Mouse (Mus musculus) common myeloid progenitor, adult 5-6 weeks (primary cell): ENCODE data around the gene Rusc2. TPM values are rescaled to one million over a fixed set of nuclear protein-coding genes. Genes with fewer than 3 reads are reported as not detected.
A peak's percentile ranks its signal among the peaks of the same experiment; 100 is the strongest.

ENCODE experiments used
- ATAC-seq: replicated peaks from 2 replicates; pipeline ENCODE4 v1.8.0; 2016; ENCODE audit warnings: low read depth, mild to moderate bottlenecking, moderate TSS enrichment, inconsistent platforms; ENCODE audit not compliant: poor library complexity, severe bottlenecking
- total RNA-seq: library from RNA; stranded (forward); fragments of 200-1000, 187-1606 nt; gene quantifications from 2 replicates; pipeline ENCODE4 v1.2.3, GENCODE M21; 2017

Gene Rusc2
- total RNA-seq, 1 experiment from 2014 or later, result 1.3 TPM

GRCm38 (mm10) chr4:43428946-43429345 is 47.2 kb downstream of the Rusc2 start, which contains the start of gene Fam166b:
Fam166b (minus strand) TSS chr4:43429134.
- ATAC-seq, result no peak

DNA sequence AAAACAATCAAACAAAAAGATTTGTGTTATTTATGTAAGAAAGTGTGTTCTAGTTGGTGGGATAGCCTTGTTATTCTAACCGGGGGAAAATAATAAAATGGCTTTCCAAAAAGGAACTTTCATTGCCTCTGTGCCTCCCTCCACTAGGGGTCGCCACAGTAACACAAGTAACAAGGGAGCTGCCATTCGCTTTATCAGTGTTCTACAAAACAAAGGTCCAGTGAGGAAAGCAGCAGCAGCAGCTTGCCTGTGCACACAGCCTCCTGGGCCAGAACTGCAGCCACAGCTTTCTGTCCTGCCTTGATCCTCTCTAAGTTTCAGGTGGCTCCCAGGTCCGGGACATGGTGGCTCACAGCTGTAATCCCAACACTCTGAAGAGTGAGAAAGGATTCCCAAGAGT is 49.9 kb downstream of the Rusc2 start:
- peak; percentile 78 for ATAC-seq

DNA sequence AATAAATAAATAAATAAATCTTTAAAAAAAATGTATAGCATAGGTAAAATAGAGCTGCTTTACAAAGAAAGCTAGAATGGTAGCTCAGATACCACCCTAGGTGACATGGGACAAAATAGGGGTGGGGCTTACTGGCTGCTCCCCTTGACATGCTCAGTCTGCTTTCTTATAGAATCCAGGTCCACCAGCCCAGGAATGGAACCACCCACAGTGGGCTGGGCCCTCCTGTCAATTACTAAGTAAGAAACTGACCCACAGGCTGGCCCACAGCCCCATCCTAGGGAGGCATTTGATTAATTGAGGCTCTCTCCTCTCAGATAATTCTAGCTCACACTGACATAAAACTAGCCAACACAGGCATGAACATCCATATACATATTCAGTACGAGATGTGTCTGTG is 51.1 kb downstream of the Rusc2 start:
- ATAC-seq, result no peak

DNA sequence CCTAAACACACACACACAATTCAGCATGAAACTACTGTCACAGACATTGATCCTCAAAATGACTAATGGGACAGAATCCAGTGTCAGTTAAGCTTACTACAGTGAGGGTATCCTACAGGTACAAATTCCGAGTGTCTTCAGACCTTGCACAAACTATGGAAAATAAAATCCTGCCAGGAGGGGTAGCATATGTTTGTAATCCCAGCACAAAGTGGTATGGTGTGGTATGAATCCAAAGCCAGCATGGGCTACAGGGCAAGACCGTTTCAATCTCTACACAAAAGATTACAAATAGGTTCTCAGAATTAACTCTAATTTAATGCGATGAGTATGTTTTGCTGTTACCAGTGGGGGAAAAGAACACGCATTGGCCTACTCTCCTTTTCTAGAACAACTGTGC is 59.9 kb downstream of the Rusc2 start, which contains the start of gene Tesk1:
Gene Tesk1 (plus strand): TSS at position 301 of the 400 bp plus-strand sequence.
- no peak for ATAC-seq

DNA sequence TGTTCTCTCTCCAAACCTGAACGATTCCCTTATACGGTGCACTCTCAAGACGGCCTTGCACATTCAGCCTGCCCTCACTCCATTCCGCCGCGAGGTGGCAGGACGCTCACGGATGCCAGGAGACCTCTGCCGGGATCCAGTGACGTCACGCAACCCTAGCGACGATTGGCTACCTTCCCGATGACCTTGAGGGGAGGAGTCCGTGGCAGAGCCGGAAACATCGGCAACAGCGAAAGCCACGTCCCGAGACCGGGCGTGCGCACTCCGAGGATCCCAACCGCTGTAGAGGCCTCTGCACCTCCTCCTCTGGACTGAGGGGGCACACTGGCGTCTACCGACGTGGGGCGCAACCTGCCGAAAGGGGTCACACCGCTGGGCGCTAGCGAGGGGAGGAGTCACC is 60.3 kb downstream of the Rusc2 start:
- peak; percentile 96 for ATAC-seq

GRCm38 (mm10) chr4:43442456-43443361 is 60.9 kb downstream of the Rusc2 start:
- ATAC-seq, result 0 out of 2 replicates have a peak, but pooled peaks have one; percentile 6

DNA sequence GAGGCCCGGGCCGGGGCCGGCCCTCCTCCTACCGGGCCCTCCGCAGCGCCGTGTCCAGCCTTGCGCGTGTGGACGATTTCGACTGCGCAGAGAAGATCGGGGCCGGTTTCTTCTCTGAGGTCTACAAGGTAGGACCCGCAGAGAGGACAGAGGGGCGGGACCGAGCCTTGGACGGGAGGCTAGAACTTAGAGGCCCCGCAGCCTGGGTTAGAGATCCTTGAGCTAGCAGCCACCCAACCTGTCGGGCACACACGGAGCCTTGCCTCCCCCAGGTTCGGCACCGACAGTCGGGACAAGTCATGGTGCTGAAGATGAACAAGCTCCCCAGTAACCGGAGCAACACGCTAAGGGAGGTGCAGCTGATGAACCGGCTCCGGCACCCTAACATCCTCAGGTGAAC is 61.7 kb downstream of the Rusc2 start:
- ATAC-seq, result no peak

- no peak for ATAC-seq
These were observed 65.5 kb downstream of the Rusc2 start for GRCm38 (mm10) chr4:43447251-43447650.

DNA sequence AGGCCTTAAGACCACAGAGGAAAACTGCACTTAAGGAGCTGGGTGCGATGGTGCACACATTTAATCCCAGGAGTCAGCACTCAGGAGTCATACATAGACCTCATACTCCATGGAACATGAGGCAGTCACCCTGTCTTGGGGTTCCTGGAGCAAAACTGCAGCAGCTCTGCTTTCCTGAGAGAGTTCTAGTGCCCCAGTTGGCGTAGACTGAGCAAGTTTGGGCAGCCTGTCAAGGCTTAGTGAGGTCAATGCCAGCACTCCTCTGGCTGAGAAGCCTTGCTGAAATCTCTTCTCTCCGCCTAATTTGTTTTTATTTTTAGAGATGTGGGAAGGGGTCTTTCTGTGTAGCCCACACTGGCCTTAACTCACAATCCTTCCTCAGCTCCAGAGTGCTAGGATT is 66.8 kb downstream of the Rusc2 start:
- no peak for ATAC-seq

GRCm38 (mm10) chr4:43452315-43452714 is 70.5 kb downstream of the Rusc2 start:
- ATAC-seq, result no peak

DNA sequence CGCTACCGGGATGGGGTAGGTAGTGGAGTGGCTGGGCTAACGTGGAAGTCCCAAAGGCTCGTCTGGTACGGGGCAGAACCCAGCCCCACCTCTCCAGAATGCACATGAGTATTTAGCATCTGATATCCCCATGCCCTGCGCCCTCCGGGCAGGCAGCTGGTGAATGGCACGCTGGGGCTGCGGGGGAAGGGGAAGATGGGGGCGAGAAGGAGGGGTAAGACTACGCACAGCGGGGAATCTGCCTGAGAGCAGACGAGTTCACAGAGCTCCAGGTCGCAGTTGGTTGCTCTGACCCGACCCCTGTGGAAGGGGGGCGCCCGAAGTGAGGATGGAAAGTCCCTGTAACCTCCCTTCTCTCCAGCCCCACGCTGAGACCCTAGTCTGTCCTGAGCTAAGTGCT is 71.6 kb downstream of the Rusc2 start:
- no peak; the same call in 1 of the 2 replicates for ATAC-seq

GRCm38 (mm10) chr4:43454041-43454836 is 72.5 kb downstream of the Rusc2 start, which contains the start of gene Cd72:
Cd72 (minus strand) TSS chr4:43454628.
- peak; percentile 85 for ATAC-seq

DNA sequence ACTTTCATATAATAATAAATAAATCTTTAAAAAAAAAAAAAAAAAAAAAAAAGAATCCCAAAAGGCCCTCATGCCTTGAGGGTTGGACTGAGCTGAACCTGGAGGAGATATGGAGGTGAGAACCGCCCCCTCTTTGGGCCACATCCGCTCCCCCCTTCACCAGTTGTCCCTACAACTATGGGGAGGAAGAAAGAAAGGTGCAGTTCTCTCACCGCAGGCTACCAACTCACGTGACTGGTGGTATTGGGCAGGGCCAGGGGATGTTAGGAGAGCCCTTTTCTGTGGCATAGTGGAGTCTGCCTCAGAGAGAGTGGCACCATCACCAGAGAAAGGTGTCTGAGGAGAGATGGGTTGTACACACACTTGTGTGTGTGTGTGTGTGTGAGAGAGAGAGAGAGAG is 74.7 kb downstream of the Rusc2 start:
- ATAC-seq, result peak; percentile 43

DNA sequence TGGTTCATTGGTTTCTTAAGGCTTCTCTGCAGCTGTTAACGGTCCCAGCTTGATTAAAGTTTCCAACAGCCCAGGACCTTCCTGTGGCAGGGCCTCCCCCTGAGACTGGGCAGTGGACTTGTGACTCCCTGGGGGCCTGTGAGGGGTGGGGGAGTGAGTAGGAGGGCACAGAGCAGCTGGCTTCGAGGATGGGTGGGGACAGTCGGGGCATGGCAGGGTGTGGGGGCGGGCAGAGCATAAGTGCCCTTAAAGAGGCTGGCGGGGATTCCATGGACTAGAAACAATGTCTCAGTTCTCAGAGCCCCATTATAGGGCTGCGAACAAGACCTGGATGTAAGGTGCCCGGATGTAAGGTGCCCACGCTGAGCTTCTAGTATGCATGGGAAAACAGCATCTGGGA is 75.3 kb downstream of the Rusc2 start:
- no peak for ATAC-seq

GRCm38 (mm10) chr4:43463102-43463501 is 81.3 kb downstream of the Rusc2 start:
- ATAC-seq, result no peak

GRCm38 (mm10) chr4:43465935-43466334 is 84.2 kb downstream of the Rusc2 start:
- peak; percentile 83 for ATAC-seq

GRCm38 (mm10) chr4:43466872-43467271 is 85.1 kb downstream of the Rusc2 start:
- no peak for ATAC-seq

GRCm38 (mm10) chr4:43470301-43470700 is 88.5 kb downstream of the Rusc2 start:
- peak; percentile 45; the same call in 1 of the 2 replicates for ATAC-seq

DNA sequence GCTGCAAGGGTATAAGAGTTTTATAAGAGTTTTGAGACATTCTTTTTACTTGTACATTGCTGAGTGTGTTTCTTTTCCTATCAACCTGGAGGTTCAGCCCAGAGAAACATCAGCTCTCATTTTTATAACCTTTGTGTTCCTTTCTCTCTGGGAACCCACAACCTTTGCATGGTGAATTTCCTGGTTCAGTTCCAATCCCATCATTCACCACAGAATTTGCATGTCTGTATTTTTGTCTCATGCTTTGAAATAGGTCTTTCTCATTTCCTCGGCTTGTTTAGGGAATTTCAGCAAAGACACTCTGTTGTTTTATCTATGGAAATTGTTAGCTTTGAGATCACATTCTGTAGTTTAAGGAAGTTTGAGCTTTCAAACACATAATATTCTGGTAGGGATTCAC is 91.9 kb downstream of the Rusc2 start:
- no peak for ATAC-seq

GRCm38 (mm10) chr4:43476604-43477003 is 94.8 kb downstream of the Rusc2 start:
- ATAC-seq, result 0 out of 2 replicates have a peak, but pooled peaks have one; percentile 26
